Mouse (Mus musculus): ENCODE data around the gene Gm49395.

DNA sequence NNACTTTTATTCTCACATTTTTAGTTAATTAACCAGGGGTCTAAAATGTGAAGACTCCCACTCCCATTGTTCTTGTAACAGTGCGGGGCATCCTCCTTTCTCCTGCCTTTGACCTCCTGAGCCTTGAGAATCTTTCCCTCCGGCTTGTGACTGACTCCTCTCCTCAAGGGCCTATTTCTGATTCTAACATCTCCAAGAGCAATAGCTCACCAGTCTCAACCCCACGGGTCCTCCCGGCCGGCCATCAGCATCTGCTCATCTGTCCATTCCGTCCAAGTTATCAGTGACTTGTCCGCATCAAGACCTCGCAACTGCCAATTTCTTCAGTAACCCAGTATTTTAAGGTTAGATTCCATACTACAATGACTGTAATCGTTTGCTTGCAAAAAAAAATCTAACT lies 84.2 kb downstream of the Gm49395 start:
- no peak for TF ChIP-seq CTCF (IDR thresholded peaks at IDR 0.05; ENCODE audit: borderline replicate concordance, insufficient read depth, low read length)
- no peak for TF ChIP-seq POLR2A (IDR thresholded peaks at IDR 0.05; ENCODE audit: low read depth, low read length)

All from embryonic fibroblast, embryonic 13.5 days (primary cell).